Mouse (Mus musculus): ENCODE measurements at regions not wholly inside any gene's neighbourhood (a gene's known extent, or its start where the extent isn't known, plus 50 kb on each side); places are given as distances from the start of the nearest gene placed in this dataset.

- DNase-seq (ENCODE audit: low read depth, low spot score): no peak
These were observed 303.0 kb upstream of the Anxa10 start for GRCm38 (mm10) chr8:62425988-62426387.

- DNase-seq (ENCODE audit: low read depth, low spot score): peak; percentile 99
These were observed 294.6 kb upstream of the Anxa10 start for GRCm38 (mm10) chr8:62417549-62417948.
